Mouse (Mus musculus) heart, embryonic 16.5 days (tissue): Measurements from ENCODE around the gene Sdf2l1. TPM values are rescaled to one million over a fixed set of nuclear protein-coding genes. Genes with fewer than 3 reads are reported as not detected.
"Not testable (repeated sequence)": the region's sequence is repeated elsewhere in the genome, so short reads cannot be mapped to it uniquely, and the experiment has no call there.

Experiments
- ATAC-seq: fragments of 200-750 bp; cut with Nextera tagmentation; replicated peaks from 2 replicates; pipeline ENCODE4 v1.8.0; 2017; ENCODE audit warnings: moderate number of reproducible peaks; ENCODE audit not compliant: insufficient read depth, low FRiP score; ENCODE audit errors: extremely low read depth
- H3K27ac ChIP-seq: fragments of 300-500 bp; sonication (generic); 2 replicates; pipeline ENCODE4 v1.5.1; 2014; ENCODE audit warnings: mild to moderate bottlenecking, low read length, control low read depth, moderate library complexity
- H3K27me3 ChIP-seq: fragments of 300-500 bp; sonication (generic); 2 replicates; pipeline ENCODE4 v1.6.1; 2014; ENCODE audit warnings: low read length, mixed read lengths; ENCODE audit not compliant: control insufficient read depth, insufficient read depth
- H3K36me3 ChIP-seq: fragments of 300-500 bp; sonication (generic); 2 replicates; pipeline ENCODE4 v1.6.1; 2014; ENCODE audit not compliant: control insufficient read depth, insufficient read depth
- H3K4me1 ChIP-seq: fragments of 300-500 bp; sonication (generic); 2 replicates; pipeline ENCODE4 v1.6.1; 2014; ENCODE audit warnings: low read length, mixed read lengths; ENCODE audit not compliant: control insufficient read depth, insufficient read depth
- H3K4me2 ChIP-seq: fragments of 300-500 bp; sonication (generic); 2 replicates; pipeline ENCODE4 v1.6.1; 2014; ENCODE audit warnings: low read depth, mild to moderate bottlenecking, control low read depth, low read length
- H3K4me3 ChIP-seq: fragments of 300-500 bp; sonication (generic); 2 replicates; pipeline ENCODE4 v1.5.1; 2014; ENCODE audit warnings: mild to moderate bottlenecking, control low read depth, low read length
- H3K9ac ChIP-seq: fragments of 300-500 bp; sonication (generic); 2 replicates; pipeline ENCODE4 v1.6.1; 2014; ENCODE audit warnings: low read length, control low read depth
- H3K9me3 ChIP-seq: fragments of 300-500 bp; sonication (generic); replicated peaks from 2 replicates; pipeline ENCODE4 v1.6.1; 2016; ENCODE audit warnings: low read length; ENCODE audit not compliant: control insufficient read depth
- WGBS: fragments of 180-500 bp; shearing (Covaris S2); extraction: QIAGEN DNeasy Blood & Tissue Kit; methylation state at CpG from one replicate; pipeline ENCODE4 v1.1.7; 2014; 5-methylcytosine and 5-hydroxymethylcytosine counted together
- polyA plus RNA-seq: library from polyadenylated mRNA; unstranded; fragments of >200 nt; fragmentation: Nextera tagmentation; extraction: Ambion mirVana; gene quantifications from 2 replicates; pipeline ENCODE4 v1.2.1, GENCODE M21; 2015

Gene Sdf2l1
- 54.5 and 61.9 TPM in 2 replicates for polyA plus RNA-seq

GRCm38 (mm10) chr16:17132089-17132905 is at the start of gene Sdf2l1:
Gene Sdf2l1 (minus strand): TSS chr16:17132383.
- H3K4me3 ChIP-seq, result peak within 1 kb of the TSS; percentile 80
- peak within 1 kb of the TSS; percentile 78 for H3K9ac ChIP-seq
- no peaks in the 10 kb centered on the region for H3K9me3 ChIP-seq
- peak within 1 kb of the TSS; percentile 44 for H3K27ac ChIP-seq
- ATAC-seq, result peak; percentile 97
- peaks cover 8% of the 10 kb centered on the region for H3K4me1 ChIP-seq
- no peaks in the 10 kb centered on the region for H3K27me3 ChIP-seq
- WGBS, result under 1% methylated on average over 47 of the region's 47 CpGs
- H3K4me2 ChIP-seq, result peak within 1 kb of the TSS; percentile 100
- no peaks in the 10 kb centered on the region for H3K36me3 ChIP-seq

DNA sequence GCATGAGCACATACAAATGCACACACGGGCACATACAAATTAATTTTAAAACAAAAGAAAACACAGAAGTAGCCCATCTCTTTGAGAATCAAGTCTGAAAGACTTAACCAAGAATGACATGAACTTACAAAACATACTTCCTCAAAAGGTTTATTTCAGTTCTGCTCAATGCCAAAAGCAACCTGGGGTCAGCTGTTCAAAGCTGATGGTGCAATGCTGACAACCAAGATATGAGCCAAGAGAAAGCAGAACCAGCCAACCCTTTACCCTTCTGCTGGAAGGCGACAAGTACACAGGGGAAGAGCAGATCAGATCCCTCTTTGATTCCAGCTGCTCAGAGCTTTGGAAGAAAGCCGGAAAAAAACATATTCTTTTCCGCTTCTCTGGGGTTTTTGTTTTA is 49.2 kb upstream of the Sdf2l1 start:
- 65% methylated on average over 4 of the region's 4 CpGs for WGBS
- Histone ChIP-seq H3K36me3 (peaks cover 3% of the 10 kb centered on the region; the same call in 1 of the 2 replicates), H3K9me3 (no peaks in the 10 kb centered on the region), H3K4me1 (no peaks in the 10 kb centered on the region; the same call in none of the 2 replicates), H3K4me2 (no peak overlapping the region), H3K9ac (no peak overlapping the region), H3K27ac (no peak overlapping the region), H3K4me3 (no peak overlapping the region), H3K27me3 (no peaks in the 10 kb centered on the region)
- ATAC-seq, result no peak

GRCm38 (mm10) chr16:17179706-17180105 is 47.5 kb upstream of the Sdf2l1 start:
- 90% methylated on average over 3 of the region's 3 CpGs for WGBS
- H3K36me3 ChIP-seq, result peaks cover 15% of the 10 kb centered on the region; the same call in 1 of the 2 replicates
- no peak overlapping the region for H3K9ac ChIP-seq
- no peaks in the 10 kb centered on the region for H3K27me3 ChIP-seq
- no peak overlapping the region for H3K4me2 ChIP-seq
- no peaks in the 10 kb centered on the region; the same call in none of the 2 replicates for H3K4me1 ChIP-seq
- no peak for ATAC-seq
- H3K9me3 ChIP-seq, result no peaks in the 10 kb centered on the region
- H3K27ac ChIP-seq, result no peak overlapping the region
- no peak overlapping the region for H3K4me3 ChIP-seq

DNA sequence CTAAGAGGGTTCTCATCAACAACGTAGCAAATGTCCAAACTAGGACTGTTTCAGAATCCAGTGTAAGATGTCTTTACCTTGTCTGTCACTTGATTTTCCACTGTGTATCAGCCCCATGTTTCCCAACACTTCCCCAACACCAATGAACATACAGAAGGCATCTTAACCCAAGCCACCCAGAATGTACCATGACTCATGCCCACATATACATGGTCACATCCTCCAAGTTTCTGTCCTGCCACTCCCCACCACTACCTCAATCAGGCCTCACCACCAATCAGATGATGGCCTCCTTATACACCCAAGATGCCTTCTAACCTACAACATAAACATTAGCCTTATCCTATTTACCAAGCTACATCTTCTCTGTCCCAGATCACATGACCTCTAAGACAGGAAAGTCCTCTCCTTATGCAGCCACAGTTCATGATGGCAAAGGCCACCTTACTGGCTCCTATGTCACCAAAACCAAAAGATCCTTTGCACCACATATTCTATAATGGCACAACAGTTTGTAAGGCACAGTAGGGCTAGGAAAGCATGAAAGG is 45.5 kb upstream of the Sdf2l1 start:
- 93% methylated on average over 1 of the region's 1 CpGs for WGBS
- no peak overlapping the region for H3K4me2 ChIP-seq
- no peak overlapping the region for H3K27ac ChIP-seq
- no peak overlapping the region for H3K4me3 ChIP-seq
- H3K36me3 ChIP-seq, result peaks cover 18% of the 10 kb centered on the region; the same call in 1 of the 2 replicates
- H3K27me3 ChIP-seq, result no peaks in the 10 kb centered on the region
- ATAC-seq, result no peak
- no peaks in the 10 kb centered on the region; the same call in none of the 2 replicates for H3K4me1 ChIP-seq
- H3K9me3 ChIP-seq, result no peaks in the 10 kb centered on the region
- no peak overlapping the region for H3K9ac ChIP-seq

DNA sequence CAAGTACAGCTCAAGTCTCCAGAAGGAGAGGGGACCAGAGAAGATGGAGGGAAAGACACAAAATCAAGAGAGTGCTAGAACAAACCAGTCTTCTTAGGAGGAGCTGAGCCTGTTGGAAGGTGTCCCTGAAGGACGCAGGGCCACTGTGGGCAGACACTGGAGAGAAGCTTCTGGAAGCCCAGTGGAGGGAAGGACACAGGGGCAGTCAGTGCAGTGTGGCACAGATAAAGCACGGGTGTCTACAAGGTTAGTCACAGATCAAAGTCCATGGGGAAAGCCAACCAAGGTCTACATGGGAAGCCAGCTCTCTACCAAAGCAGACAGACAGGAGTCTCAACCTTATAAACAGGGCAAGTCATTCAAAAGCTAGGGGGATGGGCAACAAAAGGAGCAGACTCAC is 43.6 kb upstream of the Sdf2l1 start:
- peaks cover 25% of the 10 kb centered on the region for H3K36me3 ChIP-seq
- H3K4me3 ChIP-seq, result no peak overlapping the region
- H3K9ac ChIP-seq, result no peak overlapping the region
- ATAC-seq, result no peak
- 73% methylated on average over 2 of the region's 2 CpGs for WGBS
- no peaks in the 10 kb centered on the region for H3K9me3 ChIP-seq
- no peak overlapping the region for H3K27ac ChIP-seq
- no peaks in the 10 kb centered on the region for H3K27me3 ChIP-seq
- H3K4me1 ChIP-seq, result no peaks in the 10 kb centered on the region
- H3K4me2 ChIP-seq, result no peak overlapping the region

DNA sequence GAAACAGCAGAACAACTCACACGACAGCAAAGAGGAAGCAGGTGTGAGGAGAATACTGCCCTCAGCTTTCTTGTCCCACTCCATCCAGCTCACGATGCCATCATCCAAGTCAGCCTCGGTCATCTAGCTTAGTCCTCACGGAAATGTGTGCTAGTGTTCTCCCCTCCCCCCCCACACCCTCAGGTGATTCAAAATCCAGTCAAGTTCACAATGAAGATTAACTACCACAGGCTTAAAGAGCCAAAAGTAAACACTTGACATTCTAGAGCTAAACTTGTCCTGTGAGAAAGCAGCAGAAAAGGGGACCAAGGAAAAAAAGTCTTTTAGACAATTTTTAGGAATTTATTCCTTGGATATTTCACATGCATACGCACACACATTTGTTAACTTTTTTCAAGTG is 35.9 kb upstream of the Sdf2l1 start:
- Histone ChIP-seq H3K4me2 (no peak overlapping the region), H3K4me1 (no peaks in the 10 kb centered on the region), H3K27me3 (no peaks in the 10 kb centered on the region), H3K36me3 (peaks cover 25% of the 10 kb centered on the region), H3K9ac (no peak overlapping the region), H3K9me3 (no peaks in the 10 kb centered on the region), H3K4me3 (no peak overlapping the region), H3K27ac (no peak overlapping the region)
- 83% methylated on average over 5 of the region's 5 CpGs for WGBS
- ATAC-seq, result no peak

DNA sequence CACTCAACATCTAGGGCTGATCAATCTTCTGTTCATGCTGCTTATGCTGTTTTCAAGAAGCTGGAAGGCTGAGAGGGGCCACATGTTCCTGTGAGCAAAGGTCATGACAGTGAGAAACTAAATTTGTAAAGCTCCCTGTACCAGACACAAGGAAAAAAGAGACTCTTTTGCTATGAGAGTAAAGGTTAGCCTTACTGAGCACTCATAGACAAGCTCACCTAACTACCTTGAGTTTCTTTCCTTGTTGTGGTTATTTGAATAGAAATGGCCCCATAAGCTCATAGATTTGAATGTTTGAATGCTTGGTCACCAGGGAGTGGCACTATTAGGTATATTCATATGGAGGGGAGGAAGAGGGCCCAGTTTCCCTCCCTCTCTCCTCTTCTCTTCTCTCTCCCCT is 35.0 kb upstream of the Sdf2l1 start:
- Histone ChIP-seq H3K9me3 (no peaks in the 10 kb centered on the region), H3K9ac (no peak overlapping the region), H3K4me3 (no peak overlapping the region), H3K4me2 (no peak overlapping the region), H3K36me3 (peaks cover 18% of the 10 kb centered on the region), H3K4me1 (no peaks in the 10 kb centered on the region), H3K27me3 (no peaks in the 10 kb centered on the region), H3K27ac (no peak overlapping the region)
- ATAC-seq, result no peak

GRCm38 (mm10) chr16:17165478-17165877 is 33.3 kb upstream of the Sdf2l1 start:
- H3K27ac ChIP-seq, H3K27me3 ChIP-seq, ATAC-seq, H3K9me3 ChIP-seq, H3K4me3 ChIP-seq, H3K9ac ChIP-seq, H3K4me2 ChIP-seq, H3K4me1 ChIP-seq: not testable (repeated sequence)
- H3K36me3 ChIP-seq, result peaks cover 15% of the 10 kb centered on the region
- 84% methylated on average over 1 of the region's 1 CpGs for WGBS

DNA sequence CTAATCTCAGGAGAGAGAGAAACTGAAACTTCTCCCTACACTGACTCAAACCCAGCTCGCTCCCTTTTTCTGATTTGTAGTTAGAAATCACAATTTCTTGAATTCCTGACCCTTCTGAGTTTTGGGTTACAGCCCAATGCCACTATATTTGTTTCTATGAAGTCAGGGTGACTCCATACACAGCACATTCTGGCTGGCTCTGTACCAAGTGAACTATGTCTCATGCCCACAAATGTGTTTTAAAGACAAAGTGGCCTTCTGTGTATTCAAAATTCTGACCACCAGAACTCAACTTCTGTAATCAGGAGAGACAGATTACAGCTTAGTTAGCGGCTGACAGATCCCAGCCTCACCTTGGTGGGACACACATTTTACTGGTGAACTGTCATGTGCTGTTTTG is 22.2 kb upstream of the Sdf2l1 start:
- peaks cover 24% of the 10 kb centered on the region for H3K36me3 ChIP-seq
- no peaks in the 10 kb centered on the region for H3K27me3 ChIP-seq
- no peak overlapping the region for H3K9ac ChIP-seq
- H3K27ac ChIP-seq, result no peak overlapping the region
- no peaks in the 10 kb centered on the region for H3K4me1 ChIP-seq
- WGBS, result 85% methylated on average over 2 of the region's 2 CpGs
- H3K4me2 ChIP-seq, result no peak overlapping the region
- H3K4me3 ChIP-seq, result no peak overlapping the region
- H3K9me3 ChIP-seq, result no peaks in the 10 kb centered on the region
- no peak for ATAC-seq
